Mouse (Mus musculus): Measurements from ENCODE around the gene Sele.

GRCm38 (mm10) chr1:164074606-164075140 lies 26.6 kb downstream of the Sele start:
- TF ChIP-seq EP300 (IDR thresholded peaks at IDR 0.05; ENCODE audit: insufficient read depth, low read depth, low read length) (no peak), CTCF (IDR thresholded peaks at IDR 0.05; ENCODE audit: low read depth, low read length) (no peak), POLR2A (IDR thresholded peaks at IDR 0.05; ENCODE audit: insufficient read depth, low read length) (no peak)

All from ES-Bruce4 (cell line).